Mouse (Mus musculus) stomach, postnatal 0 days (tissue): ENCODE measurements around the gene Usp31.

ENCODE experiments used
- CTCF ChIP-seq: IDR thresholded peaks from 2 replicates; pipeline ENCODE4 v1.5.1; 2016; ENCODE audit warnings: antibody characterized with exemption, low read depth, mild to moderate bottlenecking, moderate library complexity
- EP300 ChIP-seq: optimal IDR thresholded peaks from 2 replicates; pipeline ENCODE3; 2016; ENCODE audit warnings: antibody characterized with exemption

GRCm38 (mm10) chr7:121717031-121717430, 10.0 kb upstream of the Usp31 start:
- no peak for TF ChIP-seq EP300
- no peak for TF ChIP-seq CTCF
